Mouse (Mus musculus): Measurements from ENCODE around the gene Gfer. TPM values are rescaled to one million over a fixed set of nuclear protein-coding genes. Genes with fewer than 3 reads are reported as not detected.
A peak's percentile ranks its signal among the peaks of the same experiment; 100 is the strongest.

The Gfer gene
- polyA plus RNA-seq, 1 experiment from 2014 or later = 23.9 TPM

- 40% methylated on average over 7 of the region's 7 CpGs for WGBS (ENCODE audit: insufficient replicate concordance)
- no peak overlapping the region for H3K27ac ChIP-seq (ENCODE audit: low read length)
- no peak overlapping the region for H3K9ac ChIP-seq (ENCODE audit: low read depth, low read length)
Measured at GRCm38 (mm10) chr17:24644030-24644715, 51.8 kb downstream of the Gfer start.

More at GRCm38 (mm10) chr17:24644030-24644715, 51.8 kb downstream of the Gfer start:
- Histone ChIP-seq H3K4me1 (ENCODE audit: control insufficient read depth, low read depth, low read length) (peaks cover 2% of the 10 kb centered on the region), H3K4me2 (ENCODE audit: low read depth, low read length) (no peak overlapping the region), H3K9me3 (replicated peaks; ENCODE audit: control insufficient read depth, low read length) (no peaks in the 10 kb centered on the region), H3K36me3 (ENCODE audit: control insufficient read depth, insufficient read depth) (no peaks in the 10 kb centered on the region), H3K4me3 (ENCODE audit: low read depth, low read length) (no peak overlapping the region), H3K27me3 (ENCODE audit: control insufficient read depth, insufficient read depth, low read depth, low read length) (peaks cover 11% of the 10 kb centered on the region)
- ATAC-seq (ENCODE audit: low read depth) = peak; percentile 25; the same call in 1 of the 2 replicates

Other genes with a start within 250 kb of the Gfer start
- gene E4f1, start 225.8 kb downstream of the Gfer start, polyA plus RNA-seq (2015; fragmentation: Nextera tagmentation; extraction: Ambion mirVana) = 11.4 and 12.3 TPM in 2 replicates
- gene Pgp, start 225.8 kb downstream of the Gfer start, polyA plus RNA-seq (2015; fragmentation: Nextera tagmentation; extraction: Ambion mirVana) = 48.2 and 49.0 TPM in 2 replicates
- not detected in 2 replicates for gene Bricd5, start 222.3 kb downstream of the Gfer start, polyA plus RNA-seq (2015; fragmentation: Nextera tagmentation; extraction: Ambion mirVana)
- gene Mlst8, start 217.1 kb downstream of the Gfer start, polyA plus RNA-seq (2015; fragmentation: Nextera tagmentation; extraction: Ambion mirVana) = 11.8 and 11.9 TPM in 2 replicates
- 0.08 and 0.13 TPM in 2 replicates for gene Caskin1, start 207.6 kb downstream of the Gfer start, polyA plus RNA-seq (2015; fragmentation: Nextera tagmentation; extraction: Ambion mirVana)
- gene Traf7, start 168.2 kb downstream of the Gfer start, polyA plus RNA-seq (2015; fragmentation: Nextera tagmentation; extraction: Ambion mirVana) = 28.5 and 29.6 TPM in 2 replicates
- gene Rab26, start 161.9 kb downstream of the Gfer start, polyA plus RNA-seq (2015; fragmentation: Nextera tagmentation; extraction: Ambion mirVana) = 0.46 and 0.87 TPM in 2 replicates
- 2.7 and 4.0 TPM in 2 replicates for gene Pkd1, start 146.3 kb downstream of the Gfer start, polyA plus RNA-seq (2015; fragmentation: Nextera tagmentation; extraction: Ambion mirVana)
- gene Tsc2, start 63.5 kb downstream of the Gfer start, polyA plus RNA-seq (2015; fragmentation: Nextera tagmentation; extraction: Ambion mirVana) = 20.6 and 23.7 TPM in 2 replicates
- 5.9 and 6.7 TPM in 2 replicates for gene Nthl1, start 63.5 kb downstream of the Gfer start, polyA plus RNA-seq (2015; fragmentation: Nextera tagmentation; extraction: Ambion mirVana)
- gene Slc9a3r2, start 45.8 kb downstream of the Gfer start, polyA plus RNA-seq (2015; fragmentation: Nextera tagmentation; extraction: Ambion mirVana) = 9.8 and 11.8 TPM in 2 replicates
- 0.15 and 0.38 TPM in 2 replicates for gene Npw, start 37.7 kb downstream of the Gfer start, polyA plus RNA-seq (2015; fragmentation: Nextera tagmentation; extraction: Ambion mirVana)
- 6.3 and 8.7 TPM in 2 replicates for gene Zfp598, start 26.5 kb downstream of the Gfer start, polyA plus RNA-seq (2015; fragmentation: Nextera tagmentation; extraction: Ambion mirVana)
- 0.05 and 0.21 TPM in 2 replicates for gene Syngr3, start 6.2 kb downstream of the Gfer start, polyA plus RNA-seq (2015; fragmentation: Nextera tagmentation; extraction: Ambion mirVana)
- 0.37 and 0.42 TPM in 2 replicates for gene Noxo1, start 78 bp upstream of the Gfer start, polyA plus RNA-seq (2015; fragmentation: Nextera tagmentation; extraction: Ambion mirVana)
- gene Tbl3, start 11.5 kb upstream of the Gfer start, polyA plus RNA-seq (2015; fragmentation: Nextera tagmentation; extraction: Ambion mirVana) = 29.3 and 29.5 TPM in 2 replicates
- 0.07 TPM in 1 of 2 replicates, not detected in the other for gene Rnf151, start 21.9 kb upstream of the Gfer start, polyA plus RNA-seq (2015; fragmentation: Nextera tagmentation; extraction: Ambion mirVana)
- gene Rps2, start 22.0 kb upstream of the Gfer start, polyA plus RNA-seq (2015; fragmentation: Nextera tagmentation; extraction: Ambion mirVana) = 868 and 907 TPM in 2 replicates
- gene Ndufb10, start 28.3 kb upstream of the Gfer start, polyA plus RNA-seq (2015; fragmentation: Nextera tagmentation; extraction: Ambion mirVana) = 168 and 174 TPM in 2 replicates
- 0.34 TPM in 1 of 2 replicates, not detected in the other for gene Rpl3l, start 31.7 kb upstream of the Gfer start, polyA plus RNA-seq (2015; fragmentation: Nextera tagmentation; extraction: Ambion mirVana)
- 30.0 and 33.9 TPM in 2 replicates for gene Msrb1, start 40.5 kb upstream of the Gfer start, polyA plus RNA-seq (2015; fragmentation: Nextera tagmentation; extraction: Ambion mirVana)
- 0.24 TPM in 1 of 2 replicates, not detected in the other for gene Hs3st6, start 56.8 kb upstream of the Gfer start, polyA plus RNA-seq (2015; fragmentation: Nextera tagmentation; extraction: Ambion mirVana)
- 0.30 and 0.56 TPM in 2 replicates for gene Meiob, start 108.1 kb upstream of the Gfer start, polyA plus RNA-seq (2015; fragmentation: Nextera tagmentation; extraction: Ambion mirVana)
- 124 and 125 TPM in 2 replicates for gene Hagh, start 144.0 kb upstream of the Gfer start, polyA plus RNA-seq (2015; fragmentation: Nextera tagmentation; extraction: Ambion mirVana)
- 46.3 and 47.3 TPM in 2 replicates for gene Fahd1, start 154.2 kb upstream of the Gfer start, polyA plus RNA-seq (2015; fragmentation: Nextera tagmentation; extraction: Ambion mirVana)
- gene Igfals, start 169.8 kb upstream of the Gfer start, polyA plus RNA-seq (2015; fragmentation: Nextera tagmentation; extraction: Ambion mirVana) = 11.0 and 11.7 TPM in 2 replicates
- gene Nubp2, start 190.2 kb upstream of the Gfer start, polyA plus RNA-seq (2015; fragmentation: Nextera tagmentation; extraction: Ambion mirVana) = 53.2 and 55.5 TPM in 2 replicates
- gene Spsb3, start 190.5 kb upstream of the Gfer start, polyA plus RNA-seq (2015; fragmentation: Nextera tagmentation; extraction: Ambion mirVana) = 38.9 and 40.3 TPM in 2 replicates
- 12.1 and 12.2 TPM in 2 replicates for gene Eme2, start 198.9 kb upstream of the Gfer start, polyA plus RNA-seq (2015; fragmentation: Nextera tagmentation; extraction: Ambion mirVana)
- 48.9 and 50.7 TPM in 2 replicates for gene Mrps34, start 199.0 kb upstream of the Gfer start, polyA plus RNA-seq (2015; fragmentation: Nextera tagmentation; extraction: Ambion mirVana)
- 46.7 and 54.0 TPM in 2 replicates for gene Nme3, start 200.3 kb upstream of the Gfer start, polyA plus RNA-seq (2015; fragmentation: Nextera tagmentation; extraction: Ambion mirVana)
- 9.5 and 11.6 TPM in 2 replicates for gene Mapk8ip3, start 240.8 kb upstream of the Gfer start, polyA plus RNA-seq (2015; fragmentation: Nextera tagmentation; extraction: Ambion mirVana)

All from liver, embryonic 16.5 days (tissue).